In genomic region chr2:109734666-109735065, GRCm38 (mm10) we compare ENCODE assay signal across 16 mouse cellular contexts.
DNase-seq lines count a peak whose midpoint lies in the region; ATAC-seq and TF ChIP-seq lines count a peak whose summit lies in the region.
"Had no signal": no experiment of that assay in that cellular context is flagged by ENCODE, and none has a peak within 500 bp of the region (broad histone marks: within the 10 kb centered on the region; RNA-seq: fewer than 3 reads in every experiment).

No protein-coding gene starts in this region.

- no peak overlapping the region for H3K9ac ChIP-seq in intestine, embryonic 15.5 days
- no peak overlapping the region for H3K9ac ChIP-seq in kidney, postnatal 0 days (ENCODE audit: low read depth, low read length)
- no peak overlapping the region for H3K9ac ChIP-seq in liver, embryonic 13.5 days
- no peak overlapping the region for H3K9ac ChIP-seq in forebrain, embryonic 14.5 days (ENCODE audit: low read length)
- H3K9ac ChIP-seq: lung, embryonic 15.5 days; midbrain, embryonic 15.5 days had no signal

- peak; percentile 86 for ATAC-seq in intestine, embryonic 15.5 days
- ATAC-seq in kidney, postnatal 0 days (replicated peaks; ENCODE audit: low FRiP score, low read depth), result peak; percentile 94
- 0 out of 2 replicates have a peak, but pooled peaks have one; percentile 41 for ATAC-seq in liver, embryonic 13.5 days (ENCODE audit: low read depth)
- no peak for ATAC-seq in forebrain, embryonic 14.5 days
- ATAC-seq: CD4-positive, CD25-positive, alpha-beta regulatory T cell, adult 4 months; hindbrain, postnatal 0 days had no signal

- H3K4me1 ChIP-seq in intestine, embryonic 15.5 days (replicated peaks), result 0 out of 2 replicates have a peak, but pooled peaks cover 5% of the 10 kb centered on the region
- 0 out of 2 replicates have a peak, but pooled peaks cover 9% of the 10 kb centered on the region for H3K4me1 ChIP-seq in kidney, postnatal 0 days (replicated peaks; ENCODE audit: insufficient read depth, low read length)
- no peaks in the 10 kb centered on the region for H3K4me1 ChIP-seq in liver, embryonic 13.5 days (replicated peaks)
- no peaks in the 10 kb centered on the region for H3K4me1 ChIP-seq in forebrain, embryonic 14.5 days (ENCODE audit: control insufficient read depth, insufficient read depth, low read length)
- H3K4me1 ChIP-seq: lung, embryonic 15.5 days; midbrain, embryonic 15.5 days had no signal

- H3K27ac ChIP-seq in gastrocnemius, adult 2 months, result peak overlapping the region; percentile 56; the same call in 1 of the 2 replicates
- no peak overlapping the region for H3K27ac ChIP-seq in intestine, embryonic 15.5 days
- H3K27ac ChIP-seq in kidney, postnatal 0 days, result peak overlapping the region; percentile 63
- H3K27ac ChIP-seq in liver, embryonic 13.5 days, result no peak overlapping the region
- no peak overlapping the region for H3K27ac ChIP-seq in forebrain, embryonic 14.5 days (ENCODE audit: low read depth, low read length)
- H3K27ac ChIP-seq: hindbrain, postnatal 0 days; lung, embryonic 15.5 days; midbrain, embryonic 15.5 days had no signal

- no peak overlapping the region for H3K4me2 ChIP-seq in intestine, embryonic 15.5 days (replicated peaks)
- H3K4me2 ChIP-seq in kidney, postnatal 0 days (ENCODE audit: low read length), result no peak overlapping the region
- H3K4me2 ChIP-seq in liver, embryonic 13.5 days, result no peak overlapping the region
- no peak overlapping the region for H3K4me2 ChIP-seq in forebrain, embryonic 14.5 days (ENCODE audit: low read length)
- H3K4me2 ChIP-seq: lung, embryonic 15.5 days; midbrain, embryonic 15.5 days had no signal

- no peak for TF ChIP-seq CTCF in gastrocnemius, adult 2 months (IDR thresholded peaks at IDR 0.05)
- TF ChIP-seq CTCF in kidney, postnatal 0 days (IDR thresholded peaks at IDR 0.05; ENCODE audit: low read depth), result no peak

- 78% methylated on average over 6 of the region's 6 CpGs for WGBS in intestine, embryonic 15.5 days
- 52% methylated on average over 6 of the region's 6 CpGs for WGBS in kidney, postnatal 0 days
- 65% methylated on average over 6 of the region's 6 CpGs for WGBS in liver, embryonic 13.5 days (ENCODE audit: insufficient replicate concordance)
- WGBS in forebrain, embryonic 14.5 days, result 93% methylated on average over 6 of the region's 6 CpGs

- H3K27me3 ChIP-seq in intestine, embryonic 15.5 days (replicated peaks), result no peaks in the 10 kb centered on the region
- no peaks in the 10 kb centered on the region for H3K27me3 ChIP-seq in kidney, postnatal 0 days (ENCODE audit: insufficient read depth, low read length)
- no peaks in the 10 kb centered on the region for H3K27me3 ChIP-seq in liver, embryonic 13.5 days
- H3K27me3 ChIP-seq in forebrain, embryonic 14.5 days (replicated peaks; ENCODE audit: control insufficient read depth, insufficient read depth, low read length), result no peaks in the 10 kb centered on the region
- H3K27me3 ChIP-seq: lung, embryonic 15.5 days; midbrain, embryonic 15.5 days had no signal

- no peaks in the 10 kb centered on the region for H3K36me3 ChIP-seq in intestine, embryonic 15.5 days
- H3K36me3 ChIP-seq in kidney, postnatal 0 days (ENCODE audit: insufficient read depth, low read length), result no peaks in the 10 kb centered on the region
- H3K36me3 ChIP-seq in liver, embryonic 13.5 days, result no peaks in the 10 kb centered on the region
- H3K36me3 ChIP-seq in forebrain, embryonic 14.5 days (ENCODE audit: control insufficient read depth, insufficient read depth, low read length), result no peaks in the 10 kb centered on the region
- H3K36me3 ChIP-seq: G1E; lung, embryonic 15.5 days; midbrain, embryonic 15.5 days had no signal

- intact Hi-C loops in gastrocnemius, adult 2 months (cut with DNase I), result loop anchor here (10.0 kb wide), 1 partner anchor 150 kb away; no protein-coding TSS in a partner anchor

- DNase-seq in gastrocnemius, adult 2 months, result no peak
- no peak for DNase-seq in gastrocnemius, adult 18-20 months (ENCODE audit: low spot score)
- peak; percentile 30 for DNase-seq in kidney, postnatal 0 days (ENCODE audit: low spot score)
- no peak for DNase-seq in liver, embryonic 13.5 days
- no peak for DNase-seq in forebrain, embryonic 14.5 days (ENCODE audit: low spot score)
- no peak for DNase-seq in frontal cortex, postnatal 36 days (ENCODE audit: low spot score in 2 of 2)
- DNase-seq in thymus, postnatal 0 days (ENCODE audit: low spot score), result no peak
- DNase-seq: embryo, embryonic 11 days; heart, postnatal 4 days; spleen, adult 18-20 months had no signal

- no peak overlapping the region for H3K4me3 ChIP-seq in gastrocnemius, adult 2 months
- H3K4me3 ChIP-seq in intestine, embryonic 15.5 days (replicated peaks), result no peak overlapping the region
- H3K4me3 ChIP-seq in kidney, postnatal 0 days (replicated peaks; ENCODE audit: low read depth, low read length), result no peak overlapping the region
- H3K4me3 ChIP-seq in liver, embryonic 13.5 days (replicated peaks), result no peak overlapping the region
- H3K4me3 ChIP-seq in forebrain, embryonic 14.5 days (ENCODE audit: low read depth, low read length), result no peak overlapping the region
- H3K4me3 ChIP-seq: lung, embryonic 15.5 days; midbrain, embryonic 15.5 days had no signal

- H3K9me3 ChIP-seq in intestine, embryonic 15.5 days, result no peaks in the 10 kb centered on the region
- no peaks in the 10 kb centered on the region for H3K9me3 ChIP-seq in kidney, postnatal 0 days (replicated peaks; ENCODE audit: low read length)
- H3K9me3 ChIP-seq in liver, embryonic 13.5 days (replicated peaks), result no peaks in the 10 kb centered on the region
- H3K9me3 ChIP-seq in forebrain, embryonic 14.5 days (replicated peaks; ENCODE audit: control insufficient read depth, low read length), result no peaks in the 10 kb centered on the region
- H3K9me3 ChIP-seq: G1E; lung, embryonic 15.5 days; midbrain, embryonic 15.5 days had no signal

Comparison
In these comparisons a context has a peak if more than half of its experiments do, and no peak if none do; other contexts are left out.
1. H3K27ac ChIP-seq: peak in gastrocnemius, adult 2 months (single experiment) and kidney, postnatal 0 days (single experiment); none in intestine, embryonic 15.5 days (single experiment), liver, embryonic 13.5 days (single experiment) and forebrain, embryonic 14.5 days (single experiment).